Mouse (Mus musculus) hindbrain, embryonic 11.5 days (tissue): ENCODE data around the gene Ptbp3. TPM values are rescaled to one million over a fixed set of nuclear protein-coding genes. Genes with fewer than 3 reads are reported as not detected.
A peak's percentile ranks its signal among the peaks of the same experiment; 100 is the strongest.

ENCODE experiments used
- ATAC-seq: fragments of 200-750 bp; cut with Nextera tagmentation; 2 replicates; pipeline ENCODE4 v1.8.0; 2017; ENCODE audit warnings: mild to moderate bottlenecking, moderate TSS enrichment, moderate library complexity; ENCODE audit not compliant: low FRiP score
- DNase-seq: peaks from one replicate; pipeline ENCODE4 v3.0.0-alpha.2; 2015; ENCODE audit warnings: low spot score
- H3K27ac ChIP-seq: fragments of 300-500 bp; sonication (generic); 2 replicates; pipeline ENCODE4 v1.5.1; 2014; ENCODE audit warnings: mild to moderate bottlenecking, low read depth, low read length
- H3K27me3 ChIP-seq: fragments of 300-500 bp; sonication (generic); 2 replicates; pipeline ENCODE4 v1.6.1; 2014; ENCODE audit warnings: mild to moderate bottlenecking, low read length, moderate library complexity, mixed read lengths; ENCODE audit not compliant: control insufficient read depth, insufficient read depth
- H3K36me3 ChIP-seq: fragments of 300-500 bp; sonication (generic); 2 replicates; pipeline ENCODE4 v1.6.1; 2014; ENCODE audit warnings: mild to moderate bottlenecking, low read length, moderate library complexity, mixed read lengths; ENCODE audit not compliant: control insufficient read depth, insufficient read depth
- H3K4me1 ChIP-seq: fragments of 300-500 bp; sonication (generic); replicated peaks from 2 replicates; pipeline ENCODE4 v1.6.1; 2014; ENCODE audit warnings: low read length, mixed read lengths; ENCODE audit not compliant: control insufficient read depth, insufficient read depth
- H3K4me2 ChIP-seq: fragments of 300-500 bp; sonication (generic); replicated peaks from 2 replicates; pipeline ENCODE4 v1.6.1; 2014; ENCODE audit warnings: mild to moderate bottlenecking, low read depth, low read length
- H3K4me3 ChIP-seq: fragments of 300-500 bp; sonication (generic); 2 replicates; pipeline ENCODE4 v1.5.1; 2014; ENCODE audit warnings: low read depth, low read length
- H3K9ac ChIP-seq: fragments of 300-500 bp; sonication (generic); 2 replicates; pipeline ENCODE4 v1.6.1; 2014; ENCODE audit warnings: low read depth, low read length
- H3K9me3 ChIP-seq: fragments of 300-500 bp; sonication (generic); 2 replicates; pipeline ENCODE4 v1.6.1; 2016; ENCODE audit warnings: low read length; ENCODE audit not compliant: control insufficient read depth
- WGBS: fragments of 180-500 bp; shearing (Covaris S2); extraction: QIAGEN DNeasy Blood & Tissue Kit; methylation state at CpG from one replicate; pipeline ENCODE4 v1.1.7; 2014; 5-methylcytosine and 5-hydroxymethylcytosine counted together
- polyA plus RNA-seq: library from polyadenylated mRNA; unstranded; fragments of >200 nt; fragmentation: Nextera tagmentation; extraction: Ambion mirVana; gene quantifications from 2 replicates; pipeline ENCODE4 v1.2.1, GENCODE M21; 2014

The Ptbp3 gene
- polyA plus RNA-seq, 1 experiment from 2014 or later, result 40.2 TPM

DNA sequence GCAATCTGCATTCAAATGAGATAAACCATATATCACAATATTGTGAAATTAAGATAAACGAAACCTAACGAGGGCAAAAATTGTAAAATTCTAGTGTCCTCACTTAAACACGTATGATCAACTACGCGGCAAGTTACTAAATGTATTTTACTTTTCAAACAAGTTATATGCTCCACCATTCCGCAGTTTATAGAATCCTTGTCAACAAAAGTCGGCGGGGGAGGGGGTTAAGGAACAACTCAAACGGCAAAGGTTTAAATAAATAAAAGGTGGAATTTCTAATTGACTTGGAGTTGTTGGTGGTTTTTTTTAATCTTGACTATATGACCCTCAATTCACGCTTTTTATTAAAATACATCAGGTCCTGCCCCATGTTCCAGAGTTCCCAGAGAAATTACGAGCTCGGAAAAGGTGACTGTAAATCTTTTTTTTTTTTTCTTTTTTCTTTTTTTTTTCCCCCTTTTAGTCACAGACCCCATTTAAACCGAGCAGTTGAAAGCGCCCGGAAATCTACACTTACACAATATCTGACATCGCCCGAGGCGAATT is 1.1 kb downstream of the Ptbp3 start:
- H3K4me1 ChIP-seq, result no peaks in the 10 kb centered on the region
- WGBS, result 6% methylated on average over 18 of the region's 18 CpGs

DNA sequence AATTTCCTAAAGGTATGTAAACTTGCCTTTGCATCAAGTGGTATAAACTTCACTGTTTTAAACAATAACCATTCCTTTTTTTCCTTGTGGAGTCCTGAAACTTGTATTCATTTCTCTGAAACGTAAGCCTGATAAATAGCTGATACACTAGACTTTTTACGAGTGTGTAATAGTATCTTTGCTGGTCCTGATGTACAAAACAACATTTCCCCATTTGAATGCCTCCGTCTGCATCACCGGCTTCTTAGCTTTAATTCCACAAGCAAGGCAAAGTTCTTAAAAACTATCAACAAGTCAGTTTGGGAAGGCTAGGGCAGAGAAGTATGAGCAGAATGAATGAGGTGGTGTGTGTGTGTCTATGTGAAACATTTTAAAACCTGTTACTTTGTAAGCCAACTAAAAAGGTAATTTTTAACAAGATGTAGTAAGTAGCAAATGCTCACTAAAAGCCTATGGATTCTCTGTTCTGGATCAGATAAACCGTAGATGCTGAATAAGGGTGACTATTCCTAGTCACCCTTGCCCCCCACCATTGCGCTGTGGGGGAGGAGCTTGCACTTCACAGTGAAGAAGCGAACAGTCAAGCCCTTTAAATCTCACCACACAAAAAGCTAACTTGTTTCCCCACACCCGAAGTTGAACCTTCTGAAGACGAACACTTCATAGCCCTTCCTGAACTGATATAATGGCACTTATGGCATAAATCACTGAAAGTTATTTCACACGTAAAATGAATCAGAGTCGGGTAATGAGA is 1.9 kb downstream of the Ptbp3 start:
- Histone ChIP-seq H3K4me2 (peak overlapping the region; percentile 66; the same call in 1 of the 2 replicates), H3K4me1 (no peaks in the 10 kb centered on the region), H3K9me3 (no peaks in the 10 kb centered on the region), H3K27ac (no peak overlapping the region), H3K27me3 (no peaks in the 10 kb centered on the region), H3K36me3 (no peaks in the 10 kb centered on the region), H3K9ac (no peak overlapping the region), H3K4me3 (peak overlapping the region; percentile 84)
- DNase-seq (peak; percentile 40), ATAC-seq (no peak)
- WGBS, result 30% methylated on average over 11 of the region's 11 CpGs

More for the DNA sequence above, 1.1 kb downstream of the Ptbp3 start:
- no peak overlapping the region; the same call in 1 of the 2 replicates for H3K27ac ChIP-seq
- DNase-seq (peak; percentile 35), ATAC-seq (0 out of 2 replicates have a peak, but pooled peaks have one; percentile 7)
- peak overlapping the region; percentile 79; the same call in 1 of the 2 replicates for H3K9ac ChIP-seq
- H3K27me3 ChIP-seq, result no peaks in the 10 kb centered on the region
- H3K9me3 ChIP-seq, result no peaks in the 10 kb centered on the region
- H3K4me3 ChIP-seq, result peak overlapping the region; percentile 84
- peak overlapping the region; percentile 66 for H3K4me2 ChIP-seq
- H3K36me3 ChIP-seq, result no peaks in the 10 kb centered on the region

DNA sequence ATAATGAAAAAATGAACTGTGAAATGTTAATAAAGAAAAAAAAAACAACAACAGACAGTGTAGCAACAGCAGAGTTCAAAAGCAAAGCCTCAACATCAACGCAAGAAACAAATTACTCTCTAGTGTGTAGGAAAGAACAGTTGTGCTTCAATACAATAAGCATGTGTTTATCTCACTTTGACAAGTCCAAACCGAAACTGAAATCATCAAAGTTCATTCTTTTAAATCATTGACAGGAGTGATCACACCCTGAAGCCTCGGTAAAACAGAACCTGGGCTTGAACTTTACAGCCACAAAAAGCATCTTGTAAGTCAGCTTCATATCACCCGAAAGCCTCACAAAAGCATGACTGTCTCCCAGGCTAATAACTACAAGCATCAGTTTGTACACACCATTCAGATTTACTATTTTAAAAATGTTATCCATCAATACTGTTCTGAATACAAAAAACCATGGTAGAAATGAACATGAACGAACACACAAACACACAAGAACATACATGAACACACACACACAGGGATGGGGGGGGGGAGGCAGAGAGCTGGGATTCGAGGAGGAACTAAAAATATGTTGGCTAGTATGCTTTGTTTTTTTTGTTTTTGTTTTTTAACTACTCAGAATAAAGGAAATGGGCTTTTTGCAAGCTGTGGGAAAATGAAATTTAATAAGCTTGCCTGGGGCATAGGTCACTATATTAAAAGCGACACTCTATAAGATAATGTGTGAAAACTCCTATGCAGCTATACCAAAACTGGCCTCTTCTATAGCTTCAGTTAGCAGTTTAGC is 2.7 kb downstream of the Ptbp3 start:
- no peaks in the 10 kb centered on the region for H3K9me3 ChIP-seq
- H3K27ac ChIP-seq, result no peak overlapping the region
- no peaks in the 10 kb centered on the region for H3K27me3 ChIP-seq
- no peak overlapping the region for H3K9ac ChIP-seq
- H3K4me1 ChIP-seq, result no peaks in the 10 kb centered on the region
- H3K4me2 ChIP-seq, result no peak overlapping the region
- 73% methylated on average over 7 of the region's 7 CpGs for whole genome bisulfite sequencing
- no peak for DNase-seq
- no peak overlapping the region for H3K4me3 ChIP-seq
- no peaks in the 10 kb centered on the region for H3K36me3 ChIP-seq
- ATAC-seq, result no peak

DNA sequence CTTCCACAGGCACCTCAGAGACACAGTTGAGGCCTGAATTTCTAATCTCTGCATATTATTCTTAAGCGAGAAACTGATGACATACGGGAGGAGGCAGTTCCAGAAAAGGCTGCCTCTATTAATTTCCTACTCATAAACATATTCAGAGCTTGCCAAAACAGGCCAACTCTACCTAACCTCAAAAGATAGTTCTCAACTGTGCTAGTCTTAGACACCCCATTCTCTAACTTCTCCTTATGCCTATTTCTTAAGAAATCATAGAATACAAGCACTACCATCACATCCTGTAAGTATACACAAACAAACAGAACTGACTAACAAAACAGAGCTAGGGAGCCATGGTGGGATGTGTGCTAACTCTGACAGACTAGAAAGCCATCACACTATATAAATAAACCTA is 4.5 kb downstream of the Ptbp3 start:
- Histone ChIP-seq H3K4me2 (no peak overlapping the region), H3K4me1 (no peaks in the 10 kb centered on the region), H3K9ac (no peak overlapping the region), H3K9me3 (no peaks in the 10 kb centered on the region), H3K27me3 (no peaks in the 10 kb centered on the region), H3K27ac (no peak overlapping the region), H3K36me3 (no peaks in the 10 kb centered on the region), H3K4me3 (no peak overlapping the region)
- 86% methylated on average over 2 of the region's 2 CpGs for WGBS
- DNase-seq (no peak), ATAC-seq (no peak)

- DNase-seq, result no peak
- Histone ChIP-seq H3K4me1 (no peaks in the 10 kb centered on the region), H3K27me3 (no peaks in the 10 kb centered on the region), H3K9me3 (no peaks in the 10 kb centered on the region), H3K36me3 (no peaks in the 10 kb centered on the region), H3K9ac (no peak overlapping the region), H3K4me2 (no peak overlapping the region), H3K4me3 (no peak overlapping the region), H3K27ac (no peak overlapping the region)
- no peak for ATAC-seq
Measured at GRCm38 (mm10) chr4:59543006-59543405, 6.2 kb downstream of the Ptbp3 start.

- Histone ChIP-seq H3K4me1 (no peaks in the 10 kb centered on the region), H3K4me3 (no peak overlapping the region), H3K27ac (no peak overlapping the region), H3K9ac (no peak overlapping the region), H3K4me2 (no peak overlapping the region), H3K9me3 (no peaks in the 10 kb centered on the region), H3K27me3 (no peaks in the 10 kb centered on the region), H3K36me3 (no peaks in the 10 kb centered on the region)
- whole genome bisulfite sequencing, result 91% methylated on average over 1 of the region's 1 CpGs
- DNase-seq, result no peak
- no peak for ATAC-seq
Measured at GRCm38 (mm10) chr4:59536281-59536680, 12.9 kb downstream of the Ptbp3 start.

GRCm38 (mm10) chr4:59535624-59536023 is 13.5 kb downstream of the Ptbp3 start:
- Histone ChIP-seq H3K4me1 (no peaks in the 10 kb centered on the region), H3K9me3 (no peaks in the 10 kb centered on the region), H3K9ac (no peak overlapping the region), H3K27me3 (no peaks in the 10 kb centered on the region), H3K4me2 (no peak overlapping the region), H3K27ac (no peak overlapping the region), H3K36me3 (no peaks in the 10 kb centered on the region), H3K4me3 (no peak overlapping the region)
- DNase-seq (no peak), ATAC-seq (no peak)

GRCm38 (mm10) chr4:59533268-59533667 is 15.9 kb downstream of the Ptbp3 start:
- Histone ChIP-seq H3K4me2 (no peak overlapping the region), H3K9me3 (no peaks in the 10 kb centered on the region), H3K36me3 (no peaks in the 10 kb centered on the region), H3K4me1 (no peaks in the 10 kb centered on the region), H3K27ac (no peak overlapping the region), H3K4me3 (no peak overlapping the region), H3K27me3 (no peaks in the 10 kb centered on the region), H3K9ac (no peak overlapping the region)
- ATAC-seq (no peak), DNase-seq (no peak)
- 94% methylated on average over 2 of the region's 2 CpGs for WGBS
